Mouse (Mus musculus): ENCODE measurements around the gene Elane.

- no peak for TF ChIP-seq MAX (IDR thresholded peaks at IDR 0.05; ENCODE audit: low read depth)
- TF ChIP-seq POLR2A (IDR thresholded peaks at IDR 0.05; ENCODE audit: insufficient read length, low read depth), result no peak
- TF ChIP-seq TCF12 (IDR thresholded peaks at IDR 0.05; ENCODE audit: insufficient read depth, poor library complexity, severe bottlenecking), result no peak
- no peak for TF ChIP-seq TCF3 (IDR thresholded peaks at IDR 0.05; ENCODE audit: insufficient read length, low read depth)
- no peak for TF ChIP-seq POLR2AphosphoS2 (IDR thresholded peaks at IDR 0.05; ENCODE audit: insufficient read length, low read depth)
- TF ChIP-seq E2F4 (IDR thresholded peaks at IDR 0.05; ENCODE audit: insufficient read depth), result no peak
- no peak for TF ChIP-seq CEBPB (IDR thresholded peaks at IDR 0.05; ENCODE audit: insufficient read depth, poor library complexity, severe bottlenecking)
- TF ChIP-seq USF1 (IDR thresholded peaks at IDR 0.05; ENCODE audit: low read depth), result no peak
Observed at GRCm38 (mm10) chr10:79886611-79887010, 564 bp downstream of the Elane start.
